Mouse (Mus musculus): ENCODE results near the gene Pla2r1.

DNA sequence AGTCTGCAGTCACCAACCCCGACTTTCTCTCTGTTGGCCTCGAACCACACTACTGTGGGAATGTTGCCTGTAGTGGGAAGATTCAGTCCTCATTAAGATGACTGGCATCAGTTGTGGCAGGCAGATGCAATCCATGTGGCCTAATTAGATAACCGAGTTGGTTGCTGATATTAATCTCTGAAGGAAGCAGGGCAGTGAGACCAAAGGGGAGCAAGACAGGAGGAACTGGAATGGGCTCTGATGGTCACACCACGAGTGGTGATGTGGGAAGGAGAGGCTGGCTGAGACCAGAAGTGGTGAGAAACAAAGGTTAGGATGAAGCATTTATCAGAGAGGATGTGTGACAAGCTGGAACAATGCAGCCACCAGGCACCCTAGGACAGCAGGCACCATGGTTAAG, 1.5 kb upstream of the Pla2r1 start:
- TF ChIP-seq POLR2A (IDR thresholded peaks at IDR 0.05; ENCODE audit: borderline replicate concordance, extremely low read depth, insufficient read depth, insufficient read length, poor library complexity, severe bottlenecking) (no peak), CTCF (IDR thresholded peaks at IDR 0.05; ENCODE audit: borderline replicate concordance, extremely low read depth, insufficient read depth, insufficient read length) (no peak)
